Mouse (Mus musculus) left cerebral cortex, adult 8-10 months (tissue): ENCODE measurements around the gene Rmdn3. TPM values are rescaled to one million over a fixed set of nuclear protein-coding genes. Genes with fewer than 3 reads are reported as not detected.

Experiments
- DNase-seq, 2 experiments: peaks; one replicate each; pipeline ENCODE4 v3.0.0; 2022; ENCODE audit warnings: low spot score in 2 of 2
- total RNA-seq, 4 experiments: library from RNA; stranded (reverse); gene quantifications; 2 replicates each; pipeline ENCODE4 v1.2.4; 2022

Rmdn3 gene
- total RNA-seq, 4 experiments from 2014 or later: 39.4 to 58.8 (median 48.2) TPM

DNA sequence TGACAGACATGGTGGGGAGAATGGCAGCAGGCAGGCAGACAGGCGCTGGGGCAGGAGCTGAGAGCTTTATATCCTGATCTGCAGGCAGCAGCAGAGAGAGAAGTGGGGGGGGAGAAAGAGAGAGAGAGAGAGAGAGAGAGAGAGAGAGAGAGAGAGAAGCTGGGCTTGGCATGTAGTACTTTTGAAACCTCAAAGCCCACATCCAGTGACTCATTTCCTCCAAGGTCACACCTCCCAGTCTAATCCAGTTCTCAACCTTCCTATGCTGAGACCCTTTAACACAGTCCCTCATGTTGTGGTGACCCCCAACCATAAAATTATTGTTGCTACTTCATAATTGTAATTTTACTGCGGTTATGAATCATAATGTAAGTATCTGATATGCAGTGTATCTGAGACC lies 13.4 kb upstream of the Rmdn3 start:
- DNase-seq: no peak

DNA sequence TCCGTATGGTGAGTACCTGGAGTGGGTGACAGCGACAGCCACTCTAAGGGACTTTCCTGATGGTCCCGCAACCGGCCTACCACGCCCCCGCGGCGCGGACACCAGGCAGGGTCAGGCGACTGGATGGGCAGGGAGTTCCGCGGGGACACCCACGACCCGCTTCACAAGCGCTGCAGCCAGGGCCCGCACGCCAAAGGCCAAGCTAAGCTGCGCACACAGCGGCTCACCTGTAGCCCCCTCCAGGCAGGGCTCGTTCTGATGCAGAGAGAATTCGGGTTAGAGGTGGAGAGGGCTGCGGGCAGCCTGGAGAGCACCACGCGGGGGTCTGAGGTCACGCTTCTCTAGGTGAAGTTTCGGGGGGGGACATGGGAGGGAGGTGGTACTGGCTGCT lies 11.0 kb upstream of the Rmdn3 start:
- no peak for DNase-seq

DNA sequence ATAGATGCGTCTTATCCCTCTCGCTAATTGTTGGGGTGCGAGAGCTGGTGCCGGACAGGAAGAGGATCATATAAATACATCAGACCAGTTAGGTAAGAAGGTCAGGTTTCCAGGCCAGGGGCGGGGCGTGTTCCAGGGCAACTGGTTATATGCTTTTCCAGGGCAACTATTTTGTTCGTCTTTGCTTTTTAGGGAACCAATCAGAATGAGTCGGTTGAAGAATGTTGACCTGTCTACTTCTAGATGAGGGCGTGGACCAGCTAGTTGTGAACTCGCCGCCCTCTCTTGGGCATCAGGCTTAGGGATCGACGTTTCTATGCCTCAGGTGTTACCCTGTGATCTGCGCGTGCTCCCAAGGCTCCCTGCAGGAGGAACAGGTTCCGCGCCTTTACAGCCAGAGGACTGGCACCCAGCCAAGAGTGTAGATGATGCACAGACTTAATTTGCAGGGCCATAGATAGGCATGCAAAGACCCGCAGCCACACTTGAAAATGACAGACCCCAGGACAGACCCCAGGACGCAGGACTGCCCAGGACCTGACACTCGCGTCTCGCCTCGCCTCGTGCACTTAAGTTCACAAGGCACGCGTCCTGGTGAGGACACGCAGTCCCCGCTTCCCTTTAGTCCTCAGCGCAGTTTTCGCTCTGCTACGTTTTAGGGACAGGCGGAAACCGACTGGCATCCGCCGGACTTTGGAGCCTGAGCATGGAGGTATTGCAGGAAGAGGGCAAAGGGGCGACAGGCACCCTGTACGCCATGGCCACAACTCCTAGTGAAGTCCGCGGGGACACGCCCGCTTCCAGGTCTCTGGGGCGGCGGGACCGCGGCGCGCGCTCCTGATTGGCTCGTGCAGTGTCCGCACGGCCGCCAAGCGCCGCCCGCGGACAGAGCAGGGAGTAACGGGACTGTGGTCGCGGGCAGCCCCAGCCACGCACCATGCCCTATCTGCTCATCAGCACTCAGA lies 10.3 kb upstream of the Rmdn3 start, which contains the start of gene Gchfr:
Gene Gchfr, plus strand, starts transcription at position 873 of the 965 bp plus-strand sequence.
- DNase-seq: no peak

DNA sequence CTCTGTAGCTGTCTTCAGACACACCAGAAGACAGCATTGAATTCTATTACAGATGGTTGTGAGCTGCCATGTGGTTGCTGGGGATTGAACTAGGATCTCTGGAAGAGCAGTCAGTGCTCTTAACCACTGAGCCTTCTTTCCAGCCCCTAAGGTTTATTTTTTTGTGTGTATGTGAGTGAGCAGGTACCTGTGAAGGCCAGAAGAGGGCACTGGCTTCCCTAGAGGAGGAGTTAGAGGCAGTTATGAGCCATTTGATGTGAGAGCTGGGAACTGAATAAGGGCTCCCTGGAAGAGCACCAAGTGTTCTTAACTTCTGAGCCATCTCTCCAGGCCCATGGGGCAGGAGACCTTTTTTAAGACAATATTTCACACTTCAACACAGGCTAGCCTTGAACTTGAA lies 8.6 kb upstream of the Rmdn3 start:
- no peak for DNase-seq

DNA sequence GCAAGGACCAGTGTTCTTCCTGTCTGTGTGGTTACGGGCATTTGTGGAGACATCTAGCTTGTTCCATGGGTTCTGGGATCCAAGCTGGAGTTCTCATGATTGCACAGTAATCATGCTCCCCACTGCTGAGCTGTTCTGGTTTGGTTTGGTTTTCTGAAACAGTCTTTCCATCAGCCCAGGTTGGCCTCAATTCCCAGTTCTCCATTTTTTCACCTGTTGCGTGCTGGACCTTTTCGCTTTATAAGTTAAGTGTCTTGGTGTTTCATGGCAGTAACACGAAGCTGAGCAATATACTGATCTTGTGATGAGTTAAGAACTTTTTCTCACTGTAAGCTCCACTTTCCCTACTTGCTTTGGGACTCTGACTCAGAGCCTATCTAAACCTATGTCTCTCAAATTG lies 7.2 kb upstream of the Rmdn3 start:
- no peak for DNase-seq

DNA sequence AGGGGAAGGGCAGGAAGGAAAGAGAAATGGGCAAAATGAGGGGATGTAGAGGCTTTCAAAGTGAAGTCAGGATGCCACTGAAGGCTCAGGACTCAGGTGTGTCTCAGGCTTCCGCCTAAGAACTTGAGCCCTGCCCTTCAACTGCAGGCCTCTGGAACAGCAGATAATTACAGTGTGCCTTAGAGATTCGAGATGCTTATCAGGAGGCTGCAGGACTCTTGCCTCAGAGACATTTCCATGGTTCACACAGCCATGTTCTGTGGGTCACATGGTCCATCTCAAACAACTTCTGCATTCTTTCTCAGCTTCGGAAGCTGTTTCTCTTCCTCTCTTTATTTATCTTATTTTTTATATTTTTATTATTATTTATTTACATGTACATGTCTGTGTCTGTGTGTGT lies 6.3 kb upstream of the Rmdn3 start:
- no peak for DNase-seq

DNA sequence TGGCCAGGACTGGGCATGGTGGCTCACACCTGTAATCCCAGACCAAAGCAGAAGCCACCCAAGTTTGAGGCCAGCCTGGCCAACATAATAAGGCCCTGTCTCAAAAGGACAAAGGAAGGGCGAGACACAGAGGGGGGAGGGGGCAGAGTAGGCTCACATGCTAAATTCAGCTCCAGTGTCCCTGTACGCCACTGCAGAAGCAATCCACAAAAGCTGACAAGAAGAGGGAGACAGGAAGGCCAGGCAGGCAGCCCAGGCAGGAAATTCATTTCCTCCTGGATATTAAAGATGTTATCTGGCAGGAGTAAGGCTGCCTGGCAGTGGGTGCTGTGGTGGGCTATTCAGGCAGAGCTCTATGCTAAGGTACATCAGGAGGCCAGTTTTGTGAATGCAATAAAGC lies 4.4 kb upstream of the Rmdn3 start:
- no peak for DNase-seq

DNA sequence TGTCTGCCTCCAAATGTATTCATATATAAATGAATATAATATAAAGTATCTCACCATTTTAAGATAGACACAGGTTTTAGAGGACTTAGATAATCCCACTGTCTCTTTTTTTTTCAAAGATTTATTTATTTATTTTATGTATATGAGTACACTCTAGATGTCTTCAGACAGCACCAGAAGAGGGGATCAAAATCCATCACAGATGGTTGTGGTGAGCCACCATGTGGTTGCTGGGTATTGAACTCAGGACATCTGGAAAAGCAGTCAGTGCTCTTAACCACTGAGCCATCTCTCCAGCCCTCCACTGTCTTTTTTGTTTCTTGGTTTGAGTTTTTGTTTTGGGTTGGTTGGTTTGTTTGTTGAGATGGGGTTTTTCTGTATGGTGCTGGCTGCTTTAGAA lies 1.0 kb upstream of the Rmdn3 start:
- DNase-seq: no peak

DNA sequence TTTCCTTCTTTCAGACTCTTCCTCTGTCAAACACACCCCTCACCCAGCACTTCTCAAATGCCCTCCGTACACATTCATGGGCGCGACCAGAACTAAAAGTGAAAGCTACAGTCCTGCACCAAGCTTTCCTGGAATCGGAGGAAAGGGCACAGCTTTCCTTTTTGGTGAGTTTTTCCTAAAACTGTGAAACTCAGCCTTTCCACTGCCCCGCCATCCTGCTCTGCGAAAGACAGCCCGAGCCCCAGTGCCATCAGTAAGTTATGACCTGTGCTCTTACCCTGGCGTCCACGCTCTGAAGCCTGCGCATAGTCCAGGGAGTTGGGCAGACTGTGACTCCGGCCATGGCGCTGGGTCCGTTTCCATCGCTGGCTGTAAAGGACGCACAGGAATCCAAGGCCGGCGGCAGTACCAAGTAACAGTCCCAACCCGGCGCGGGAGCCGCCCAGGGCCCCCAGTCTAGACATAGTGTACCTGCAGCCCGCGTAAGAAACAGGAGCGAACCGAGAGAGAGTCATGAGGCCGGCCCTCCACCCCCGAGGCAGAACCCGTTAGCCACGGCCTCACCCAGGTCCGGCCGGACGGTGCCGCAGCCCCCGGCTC lies 653 bp downstream of the Rmdn3 start:
- DNase-seq: no peak

DNA sequence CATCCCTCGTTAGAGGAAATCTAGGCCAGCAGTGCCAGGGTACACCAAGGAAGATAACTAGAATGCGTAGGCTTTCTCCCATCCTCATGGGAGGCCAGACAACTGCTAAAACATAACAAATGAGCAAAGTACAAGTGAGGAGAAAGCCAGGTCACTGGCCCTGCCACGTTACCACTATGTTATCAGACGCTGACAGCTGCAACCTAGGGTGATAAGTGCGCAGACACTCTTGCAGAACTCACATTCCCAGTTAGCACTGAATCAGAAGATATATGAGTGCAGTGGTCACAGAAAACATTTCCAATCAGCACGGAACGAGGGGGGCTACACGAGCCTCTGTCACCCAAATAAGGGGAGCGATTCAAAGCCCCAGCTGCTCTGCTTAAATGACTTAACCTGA lies 1.4 kb downstream of the Rmdn3 start:
- DNase-seq: no peak

DNA sequence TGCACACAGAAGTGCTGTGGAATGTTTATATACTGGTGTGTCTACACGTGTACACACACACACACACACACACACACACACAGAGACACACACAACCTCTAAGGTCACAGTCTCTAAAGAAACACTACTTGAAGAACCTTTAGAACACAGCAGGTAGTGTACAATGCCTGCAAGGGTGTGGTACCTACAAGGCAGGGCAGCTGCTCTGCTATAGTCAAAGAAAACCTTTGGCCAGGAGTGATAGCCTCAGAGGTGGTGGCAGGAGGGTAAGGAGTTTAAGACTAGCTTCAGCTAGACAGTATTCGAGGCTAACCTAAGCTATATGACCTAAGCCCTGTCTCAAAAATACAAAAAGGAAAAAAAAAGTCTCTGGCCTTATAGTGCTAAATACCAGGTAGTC lies 2.2 kb downstream of the Rmdn3 start:
- DNase-seq: no peak

DNA sequence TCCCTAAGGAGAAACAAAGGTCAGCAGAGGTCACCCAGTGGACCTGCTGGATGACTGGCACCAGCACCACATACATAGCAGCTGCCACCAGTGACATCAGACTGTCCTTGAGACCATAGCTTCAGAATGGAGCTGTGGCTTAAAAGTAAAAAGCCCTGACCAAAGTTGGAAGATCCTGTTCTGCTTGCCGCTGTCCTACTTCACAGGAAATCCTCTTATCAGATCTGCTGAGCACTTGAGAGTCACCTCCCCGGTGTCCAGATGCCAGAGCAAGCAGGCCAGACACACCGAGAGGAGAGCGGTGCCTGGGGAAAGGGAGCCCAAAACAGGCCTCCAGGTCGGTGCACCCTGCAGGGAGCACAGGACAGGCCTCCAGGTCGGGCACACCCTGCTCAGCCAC lies 4.6 kb downstream of the Rmdn3 start:
- DNase-seq: no peak

DNA sequence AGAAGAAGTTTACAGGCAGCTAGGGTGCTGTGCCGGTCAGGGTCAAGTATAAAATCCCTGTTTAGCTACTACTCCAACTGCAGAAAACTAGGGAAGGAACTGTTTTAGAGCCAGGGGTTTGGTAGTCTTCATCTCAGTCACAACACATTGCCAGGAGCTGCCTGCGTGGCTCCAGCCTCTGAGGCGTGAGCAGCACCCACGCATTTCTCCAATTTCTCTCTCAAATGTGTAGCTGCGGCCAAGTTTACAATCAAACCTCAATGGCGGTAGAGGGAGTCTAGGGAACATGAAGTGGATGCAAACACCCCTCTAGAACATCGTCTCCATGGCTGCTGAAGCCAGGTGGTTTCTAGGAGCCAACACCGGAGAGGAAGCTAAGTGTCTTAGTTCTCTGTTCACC lies 9.1 kb downstream of the Rmdn3 start:
- peak in 1 of 2 experiments; percentile 36 for DNase-seq

DNA sequence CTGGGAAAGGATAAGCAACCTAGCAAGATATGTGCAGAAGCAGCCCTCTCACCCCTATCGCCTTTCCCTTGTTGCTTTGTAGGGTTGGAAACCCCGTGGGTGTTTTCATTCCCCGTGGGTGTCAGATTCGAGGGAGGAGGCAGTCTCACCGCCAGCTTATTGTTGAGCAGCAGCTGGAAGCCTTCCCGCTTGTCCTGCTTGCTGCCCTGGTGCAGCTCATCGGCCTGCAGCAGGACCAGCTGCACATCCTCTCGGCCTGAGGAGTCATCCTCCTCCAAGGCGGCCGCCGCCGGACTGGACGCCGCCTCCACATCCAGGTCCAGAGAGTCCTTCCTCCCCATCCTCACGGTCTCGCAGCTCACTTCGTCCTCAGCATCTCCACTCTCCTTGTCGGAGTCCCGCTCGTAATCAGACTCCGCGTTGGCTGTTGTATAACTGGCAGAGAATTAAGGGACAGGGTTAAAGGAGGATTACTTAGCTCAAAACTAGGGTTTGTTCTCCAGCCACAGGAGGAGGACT lies 9.6 kb downstream of the Rmdn3 start:
- DNase-seq: no peak

DNA sequence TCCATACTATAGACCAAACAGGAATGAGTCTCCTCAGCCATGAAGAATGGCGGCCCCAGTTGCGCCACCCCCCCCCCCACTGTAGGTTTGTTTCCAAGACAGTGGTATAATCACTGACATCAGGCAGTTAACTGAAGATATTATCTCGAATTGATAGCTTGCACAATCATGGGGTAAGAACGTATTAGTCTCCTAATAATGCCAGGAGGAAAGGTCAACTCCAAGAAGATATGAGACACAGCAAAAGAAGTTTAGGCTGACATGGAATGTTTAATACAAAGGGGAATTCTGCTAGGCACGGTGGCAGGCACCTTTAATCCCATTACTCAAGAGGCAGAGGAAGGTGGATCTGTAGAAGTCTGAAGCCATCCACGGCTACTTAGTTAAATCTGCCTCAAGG lies 10.4 kb downstream of the Rmdn3 start:
- DNase-seq: no peak

DNA sequence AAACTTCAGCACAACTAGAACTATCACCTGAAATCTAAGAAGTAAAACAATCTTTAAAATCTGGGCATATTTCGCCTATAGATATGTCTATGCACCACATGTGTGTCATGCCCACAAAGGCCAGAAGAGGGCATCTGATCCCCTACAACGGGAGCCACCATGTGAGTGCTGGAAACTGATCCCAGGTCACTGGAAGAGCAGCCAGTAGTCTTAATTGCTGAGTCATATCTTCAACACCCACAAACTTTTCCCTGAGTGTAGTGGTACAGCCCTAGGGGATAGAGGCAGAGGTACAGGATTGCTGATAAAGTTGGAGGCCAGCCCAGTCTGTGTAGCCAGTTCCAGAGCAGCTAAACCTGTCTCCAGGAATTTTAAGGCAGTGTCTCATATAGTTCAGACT lies 11.6 kb downstream of the Rmdn3 start:
- DNase-seq: no peak

DNA sequence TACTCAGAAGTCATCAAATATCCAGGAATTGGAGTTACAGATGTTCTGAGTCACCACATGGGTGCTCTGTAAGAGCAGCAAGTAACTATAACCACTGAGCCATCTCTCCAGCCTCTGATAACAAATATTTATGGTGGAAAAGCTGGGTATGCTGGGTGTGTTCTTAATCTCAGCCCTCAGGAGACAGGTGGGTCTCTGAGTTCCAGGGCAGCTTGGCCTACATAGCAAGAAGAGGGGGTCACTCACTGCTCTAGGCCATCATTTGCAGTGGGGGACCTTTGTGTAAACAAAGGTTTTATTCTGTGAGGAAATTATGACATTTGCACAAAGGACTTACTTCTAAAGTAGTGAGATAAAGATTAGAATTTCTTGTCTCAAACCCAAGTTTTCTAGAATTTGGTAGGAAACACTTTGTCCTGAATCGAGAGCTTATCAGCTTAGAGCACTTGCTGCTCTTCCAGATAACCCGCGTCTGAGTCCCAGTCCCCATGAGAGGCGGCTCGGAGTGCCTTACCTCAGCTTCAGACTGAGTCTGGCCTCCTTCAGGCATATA lies 20.4 kb downstream of the Rmdn3 start:
- DNase-seq: no peak

DNA sequence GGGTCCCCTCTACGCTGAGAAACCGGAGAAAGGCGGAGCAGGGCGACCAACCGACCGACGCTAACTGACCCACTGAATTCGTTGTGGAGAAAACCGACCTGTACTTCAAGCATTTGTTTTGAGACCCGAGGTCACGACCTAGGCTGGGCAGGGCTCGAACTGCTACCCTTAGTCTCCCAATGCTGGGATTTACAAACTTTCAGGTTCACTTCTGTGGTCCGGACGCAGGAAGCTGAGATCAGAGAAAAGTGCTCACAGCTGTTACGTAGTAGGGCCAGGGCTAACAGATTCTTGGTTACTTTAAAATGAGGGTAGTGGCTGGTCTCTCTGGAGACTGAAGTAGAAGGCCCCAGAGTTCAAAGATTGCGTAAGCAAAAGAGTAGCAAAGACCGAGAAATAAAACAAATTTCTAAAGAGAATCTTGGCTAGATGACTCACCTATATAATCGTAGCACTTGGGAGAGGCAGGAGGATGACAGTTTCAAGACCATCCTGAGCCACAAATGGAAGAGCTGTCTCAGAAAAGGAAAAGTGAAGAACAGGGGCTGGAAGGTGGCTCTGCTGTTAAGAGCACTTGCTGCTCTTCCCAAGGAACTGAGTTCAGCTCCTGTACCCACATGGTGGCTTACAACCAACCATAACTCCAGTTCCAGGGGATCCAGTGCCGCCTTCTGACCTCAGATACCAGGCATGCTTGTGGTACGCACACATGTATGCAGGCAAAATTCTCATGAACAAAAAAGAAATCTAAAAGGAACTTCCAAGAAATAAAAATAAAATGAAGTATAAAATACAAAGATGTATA lies 43.5 kb downstream of the Rmdn3 start:
- DNase-seq: no peak

DNA sequence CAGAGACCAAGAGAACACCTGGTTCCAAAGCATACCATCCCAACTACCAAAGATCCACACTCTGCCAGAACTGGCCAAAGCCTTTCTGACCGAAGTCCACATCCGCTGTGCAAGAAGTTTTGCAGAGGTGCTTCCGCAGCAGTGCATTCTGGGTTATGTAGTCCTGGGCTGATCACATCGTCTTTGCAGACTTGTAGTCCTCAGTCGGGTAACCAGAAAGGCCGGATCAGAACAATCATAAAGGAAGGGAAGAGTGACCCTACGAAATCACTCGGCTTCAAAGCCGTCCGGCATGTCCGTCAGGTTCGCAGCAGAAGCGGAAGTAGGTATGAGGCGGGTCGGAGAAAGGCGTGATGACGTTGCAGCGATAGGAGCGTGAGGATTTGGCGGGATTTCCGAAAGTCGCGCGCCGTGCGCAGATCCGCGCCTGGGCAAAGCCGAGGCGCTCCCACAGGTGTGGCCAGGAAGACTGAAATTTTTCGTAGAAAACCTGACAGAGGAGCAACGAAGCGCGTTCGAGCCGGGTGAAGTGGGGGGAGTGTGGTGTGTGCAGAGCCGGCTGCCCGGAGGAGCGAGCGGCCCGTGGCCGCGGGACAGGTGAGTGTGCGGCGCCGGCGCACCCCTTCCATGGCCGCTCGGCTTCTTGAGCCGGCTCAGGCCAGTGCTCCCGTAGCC lies 44.3 kb downstream of the Rmdn3 start, which contains the start of gene Rad51:
Gene Rad51, plus strand, starts transcription at position 356 of the 675 bp plus-strand sequence.
- peak; percentile 81 to 88 for DNase-seq

DNA sequence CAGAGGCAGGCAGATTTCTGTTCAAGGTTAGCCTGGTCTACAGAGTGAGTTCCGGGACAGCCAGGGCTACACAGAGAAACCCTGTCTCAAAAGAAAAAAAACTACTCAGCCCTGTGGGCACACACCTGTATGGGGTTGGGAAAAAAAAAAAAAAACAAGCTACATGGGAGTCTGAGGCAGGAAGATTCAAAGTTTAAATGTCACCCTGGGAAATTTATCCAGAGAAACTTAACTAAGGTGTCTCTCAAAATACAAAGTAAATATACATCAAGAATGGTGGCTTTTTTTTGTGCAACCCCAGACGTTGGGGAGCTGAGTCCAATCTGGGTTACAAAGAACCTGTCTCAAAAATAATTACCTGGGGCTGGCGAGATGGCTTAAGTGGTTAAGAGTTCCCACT lies 45.8 kb downstream of the Rmdn3 start:
- no peak for DNase-seq

DNA sequence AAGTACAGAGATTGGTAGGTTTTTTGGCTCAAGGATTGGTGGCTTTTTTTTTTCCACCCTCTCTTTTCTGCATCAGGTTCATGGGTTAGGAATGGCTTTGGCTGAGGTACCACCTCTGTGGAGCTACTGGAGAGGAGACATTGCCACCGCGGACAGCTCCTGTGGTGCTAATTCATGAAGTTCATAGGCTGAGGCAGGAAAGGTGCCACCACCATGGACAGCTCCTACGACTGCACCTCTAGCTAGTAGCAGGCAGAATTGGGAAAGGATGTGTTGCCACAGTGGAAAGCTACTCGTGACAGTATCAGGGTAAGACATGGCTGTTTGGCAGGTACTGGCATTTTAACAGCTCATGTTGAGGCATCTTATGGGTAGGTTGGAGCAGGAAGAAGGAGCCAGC lies 48.3 kb downstream of the Rmdn3 start:
- no peak for DNase-seq
